Mouse (Mus musculus): ENCODE results near the gene Gnpnat1.
"Not testable (repeated sequence)": the region's sequence is repeated elsewhere in the genome, so short reads cannot be mapped to it uniquely, and the experiment has no call there.

Gnpnat1 gene

GRCm38 (mm10) chr14:45404813-45405212 is at the start of gene Gnpnat1:
Gnpnat1 (minus strand) TSS chr14:45404913.
- in situ Hi-C loops (cut with MboI) = not testable (repeated sequence)

GRCm38 (mm10) chr14:45453538-45454233 is 49.0 kb upstream of the Gnpnat1 start:
- in situ Hi-C loops (cut with MboI) = no loop called here

- in situ Hi-C loops (cut with MboI) = no loop called here
These were observed 48.3 kb upstream of the Gnpnat1 start for GRCm38 (mm10) chr14:45452861-45453512.

- in situ Hi-C loops (cut with MboI) = no loop called here
These were observed 47.4 kb upstream of the Gnpnat1 start for GRCm38 (mm10) chr14:45452148-45452547.

GRCm38 (mm10) chr14:45451090-45451489 is 46.4 kb upstream of the Gnpnat1 start:
- in situ Hi-C loops (cut with MboI) = no loop called here

GRCm38 (mm10) chr14:45446777-45447176 is 42.1 kb upstream of the Gnpnat1 start:
- in situ Hi-C loops (cut with MboI) = no loop called here

- in situ Hi-C loops (cut with MboI) = no loop called here
These were observed 40.7 kb upstream of the Gnpnat1 start for GRCm38 (mm10) chr14:45445445-45445844.

GRCm38 (mm10) chr14:45444870-45445269 is 40.2 kb upstream of the Gnpnat1 start:
- in situ Hi-C loops (cut with MboI) = no loop called here

- in situ Hi-C loops (cut with MboI) = no loop called here
These were observed 38.3 kb upstream of the Gnpnat1 start for GRCm38 (mm10) chr14:45442781-45443560.

GRCm38 (mm10) chr14:45441291-45441690 is 36.6 kb upstream of the Gnpnat1 start:
- in situ Hi-C loops (cut with MboI) = no loop called here

GRCm38 (mm10) chr14:45439387-45439786 is 34.7 kb upstream of the Gnpnat1 start:
- in situ Hi-C loops (cut with MboI) = no loop called here

- in situ Hi-C loops (cut with MboI) = no loop called here
These were observed 34.2 kb upstream of the Gnpnat1 start for GRCm38 (mm10) chr14:45438931-45439275.

- in situ Hi-C loops (cut with MboI) = no loop called here
These were observed 33.7 kb upstream of the Gnpnat1 start for GRCm38 (mm10) chr14:45438250-45438930.

- in situ Hi-C loops (cut with MboI) = no loop called here
These were observed 29.5 kb upstream of the Gnpnat1 start for GRCm38 (mm10) chr14:45434220-45434619.

GRCm38 (mm10) chr14:45432003-45432402 is 27.3 kb upstream of the Gnpnat1 start:
- in situ Hi-C loops (cut with MboI) = no loop called here

GRCm38 (mm10) chr14:45430066-45430842 is 25.5 kb upstream of the Gnpnat1 start:
- in situ Hi-C loops (cut with MboI) = no loop called here

GRCm38 (mm10) chr14:45423220-45423619 is 18.5 kb upstream of the Gnpnat1 start:
- in situ Hi-C loops (cut with MboI) = loop anchor here (10.0 kb wide), 1 partner anchor 262 kb away; no protein-coding TSS in a partner anchor

- in situ Hi-C loops (cut with MboI) = loop anchor here (10.0 kb wide), 1 partner anchor 262 kb away; no protein-coding TSS in a partner anchor
These were observed 17.7 kb upstream of the Gnpnat1 start for GRCm38 (mm10) chr14:45422371-45422770.

- in situ Hi-C loops (cut with MboI) = no loop called here
These were observed 14.6 kb upstream of the Gnpnat1 start for GRCm38 (mm10) chr14:45419323-45419722.

GRCm38 (mm10) chr14:45418553-45418952 is 13.8 kb upstream of the Gnpnat1 start:
- in situ Hi-C loops (cut with MboI) = no loop called here

- in situ Hi-C loops (cut with MboI) = no loop called here
These were observed 11.6 kb upstream of the Gnpnat1 start for GRCm38 (mm10) chr14:45416265-45416664.

All from mature B cell (primary cell).